Mouse (Mus musculus): ENCODE data around the gene 1700025G04Rik.

DNA sequence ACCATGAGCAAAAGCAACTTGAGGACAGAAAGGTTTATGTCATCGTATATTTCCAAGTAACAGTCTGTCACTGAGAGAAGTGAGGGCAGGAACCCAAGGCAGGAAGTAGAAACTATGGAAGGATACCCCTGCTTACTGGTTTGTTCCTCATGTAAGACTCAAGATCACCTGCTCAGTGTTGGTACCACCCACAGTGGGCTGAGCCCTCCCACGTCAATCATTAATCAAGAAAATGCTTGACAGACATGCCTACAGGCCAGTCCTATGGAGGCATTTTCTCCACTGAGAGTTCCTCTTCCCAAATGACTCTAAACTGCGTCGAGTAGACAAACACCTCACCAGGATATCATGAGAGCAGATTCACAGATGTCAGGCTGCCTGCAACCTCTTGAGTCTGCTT is 64.6 kb downstream of the 1700025G04Rik start:
- no peak for TF ChIP-seq CTCF (IDR thresholded peaks at IDR 0.05; ENCODE audit: insufficient read depth, low read length)
- no peak for TF ChIP-seq POLR2A (IDR thresholded peaks at IDR 0.05; ENCODE audit: borderline replicate concordance, extremely low read depth, low read depth, low read length)
